Mouse (Mus musculus): Measurements from ENCODE around the gene Stxbp5l.
A peak's percentile ranks its signal among the peaks of the same experiment; 100 is the strongest.
"Not testable (repeated sequence)": the region's sequence is repeated elsewhere in the genome, so short reads cannot be mapped to it uniquely, and the experiment has no call there.

The Stxbp5l gene

DNA sequence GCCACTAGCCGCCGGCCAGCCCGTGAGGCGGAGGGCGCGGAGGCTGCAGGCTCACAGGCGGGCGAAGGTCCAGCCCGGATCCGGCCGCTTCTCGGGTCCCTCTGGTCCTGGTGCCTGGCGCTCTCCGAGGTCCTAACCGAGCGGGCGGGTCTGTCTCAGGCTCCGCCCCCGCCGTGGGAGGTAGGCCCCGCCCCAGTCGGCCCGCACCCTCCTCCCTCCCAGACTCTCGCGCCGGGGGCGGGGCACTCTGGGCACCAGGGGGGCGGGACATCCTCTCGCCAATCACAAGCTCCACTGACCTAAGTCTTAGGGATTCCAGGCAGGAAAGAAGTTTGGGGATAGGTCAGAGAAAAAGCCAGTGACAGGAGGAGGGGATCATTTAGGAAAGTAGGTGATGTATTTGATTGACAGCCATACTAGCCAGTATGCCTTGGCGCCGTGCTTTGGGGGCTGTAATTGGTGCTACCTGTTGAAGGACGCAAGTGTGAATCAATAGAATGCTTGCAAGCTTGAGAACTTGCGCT lies at the start of gene Stxbp5l:
Gene Stxbp5l (minus strand): TSS at position 142 of the 524 bp plus-strand sequence.
- DNase-seq (ENCODE audit: low spot score in 2 of 2) = peak; percentile 9 to 23

GRCm38 (mm10) chr16:37433418-37434204 lies 48.8 kb upstream of the Stxbp5l start:
- no peak for DNase-seq (ENCODE audit: low spot score in 2 of 2)

GRCm38 (mm10) chr16:37425434-37425833 lies 40.7 kb upstream of the Stxbp5l start:
- DNase-seq (ENCODE audit: low spot score in 2 of 2) = no peak

- DNase-seq (ENCODE audit: low spot score in 2 of 2) = no peak
Observed at GRCm38 (mm10) chr16:37422874-37423273, 38.1 kb upstream of the Stxbp5l start.

GRCm38 (mm10) chr16:37421851-37422250 lies 37.1 kb upstream of the Stxbp5l start:
- no peak for DNase-seq (ENCODE audit: low spot score in 2 of 2)

GRCm38 (mm10) chr16:37420512-37420911 lies 35.8 kb upstream of the Stxbp5l start:
- DNase-seq (ENCODE audit: low spot score in 2 of 2) = no peak

DNA sequence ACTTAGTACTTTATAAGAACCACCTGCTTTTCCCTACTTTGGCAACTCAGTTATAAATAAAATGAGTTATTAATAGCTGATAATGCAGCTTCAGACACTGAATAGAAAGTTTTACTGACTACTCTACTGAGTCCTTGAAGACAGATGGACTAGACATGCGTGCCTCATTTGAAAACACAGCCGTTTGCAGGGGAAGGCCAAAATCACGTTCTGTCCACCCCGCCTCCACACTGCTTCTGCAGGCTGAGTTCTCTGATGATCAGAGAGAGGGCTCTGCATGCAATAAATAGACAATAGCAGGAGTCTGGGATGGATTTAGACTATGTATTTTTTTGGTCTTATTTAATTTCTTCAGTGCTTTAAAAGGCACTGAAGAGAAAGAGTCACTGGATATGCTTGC lies 20.8 kb upstream of the Stxbp5l start:
- DNase-seq (ENCODE audit: low spot score in 2 of 2) = no peak

DNA sequence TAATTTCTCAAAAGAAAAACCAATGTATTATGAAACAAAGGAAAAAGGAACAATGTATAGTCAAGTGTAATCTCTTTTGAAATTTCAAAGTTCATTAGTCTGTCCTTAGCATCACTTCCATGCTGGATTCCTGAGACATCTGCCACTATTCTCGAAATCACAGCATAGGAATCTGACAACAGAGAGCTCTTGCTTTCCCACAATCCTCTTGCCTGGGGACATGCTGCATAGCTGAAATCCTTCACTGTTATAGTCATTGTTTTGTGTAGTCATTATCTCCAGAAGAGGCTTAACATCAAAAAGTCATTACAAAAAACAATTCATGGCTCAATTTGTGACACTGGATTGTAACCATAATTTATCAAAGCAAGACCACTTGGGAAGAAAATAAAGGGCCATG lies 20.2 kb upstream of the Stxbp5l start:
- DNase-seq (ENCODE audit: low spot score in 2 of 2) = no peak

DNA sequence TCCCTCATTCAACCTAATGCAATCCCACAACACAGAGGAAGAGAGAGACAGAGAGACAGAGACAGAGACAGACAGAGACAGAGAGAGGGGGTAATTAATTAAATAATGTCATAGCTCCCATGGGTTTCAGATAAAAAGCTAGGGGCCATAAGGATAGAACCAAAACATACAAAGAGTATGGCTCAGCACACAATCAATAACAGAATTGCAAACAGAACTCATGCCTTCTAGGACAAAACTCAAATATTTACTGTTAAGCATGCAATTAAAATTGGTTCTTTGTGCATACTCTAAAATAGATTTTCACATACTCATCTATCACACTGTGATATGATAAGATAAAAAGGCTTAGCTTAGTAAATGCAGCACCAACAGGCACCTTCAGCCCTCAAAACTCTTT lies 5.2 kb upstream of the Stxbp5l start:
- DNase-seq (ENCODE audit: low spot score in 2 of 2) = no peak

DNA sequence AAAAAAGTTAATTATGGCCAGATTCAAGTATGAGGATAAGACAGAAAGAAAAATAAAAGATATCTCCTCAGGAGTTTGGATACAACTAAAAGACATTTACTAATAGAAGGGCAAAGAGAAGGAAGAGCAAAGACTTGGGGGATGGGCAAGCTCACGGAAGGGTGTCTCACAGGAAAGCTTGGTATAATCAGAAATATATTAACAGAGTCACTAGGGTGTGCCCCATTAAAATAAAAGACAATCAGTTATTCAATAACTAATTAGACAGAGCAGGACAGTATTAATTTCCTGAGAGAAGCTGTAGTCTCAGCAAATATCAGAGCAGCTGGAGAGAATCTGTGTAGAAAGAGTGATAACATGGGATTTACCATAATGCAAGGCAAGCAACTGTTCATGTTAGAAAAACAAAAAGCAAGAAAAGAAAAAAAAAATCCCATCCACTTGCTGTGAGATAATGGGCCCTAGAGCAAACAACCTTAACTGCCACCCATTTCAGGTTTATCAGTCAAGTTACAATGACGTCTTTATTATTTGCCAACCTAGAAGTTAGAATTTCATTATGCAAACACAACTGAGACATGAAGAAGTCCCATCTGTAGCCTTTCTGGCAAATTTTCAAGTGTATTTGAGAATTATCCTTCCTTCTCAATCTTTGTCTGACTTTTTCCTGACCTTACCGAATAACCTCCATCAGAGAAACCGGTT lies 4.6 kb upstream of the Stxbp5l start:
- no peak for DNase-seq (ENCODE audit: low spot score in 2 of 2)

DNA sequence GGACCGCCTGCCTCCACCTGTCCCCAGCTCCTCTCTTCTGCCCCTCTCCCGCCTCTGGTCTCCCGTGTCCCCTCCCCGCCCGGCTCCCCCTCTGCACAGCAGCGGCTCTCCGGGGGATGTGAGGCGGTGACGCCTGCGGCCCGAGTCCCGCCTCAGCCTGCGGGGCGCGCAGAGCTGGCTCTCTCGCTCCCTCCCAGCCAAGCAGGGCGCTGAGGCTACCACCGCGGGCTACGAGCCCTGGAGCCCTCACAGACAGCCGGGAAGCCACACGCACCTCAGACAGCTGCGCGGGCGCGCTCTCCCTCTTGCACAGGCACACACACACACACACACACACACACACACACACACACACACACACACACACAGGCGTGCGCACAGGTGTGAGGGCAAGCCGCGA lies 393 bp downstream of the Stxbp5l start:
- peak; percentile 3 for DNase-seq (ENCODE audit: low spot score in 2 of 2)

- no peak for DNase-seq (ENCODE audit: low spot score in 2 of 2)
Observed at GRCm38 (mm10) chr16:37383426-37383825, 1.3 kb downstream of the Stxbp5l start.

- no peak for DNase-seq (ENCODE audit: low spot score in 2 of 2)
Observed at GRCm38 (mm10) chr16:37372716-37373115, 12.0 kb downstream of the Stxbp5l start.

DNA sequence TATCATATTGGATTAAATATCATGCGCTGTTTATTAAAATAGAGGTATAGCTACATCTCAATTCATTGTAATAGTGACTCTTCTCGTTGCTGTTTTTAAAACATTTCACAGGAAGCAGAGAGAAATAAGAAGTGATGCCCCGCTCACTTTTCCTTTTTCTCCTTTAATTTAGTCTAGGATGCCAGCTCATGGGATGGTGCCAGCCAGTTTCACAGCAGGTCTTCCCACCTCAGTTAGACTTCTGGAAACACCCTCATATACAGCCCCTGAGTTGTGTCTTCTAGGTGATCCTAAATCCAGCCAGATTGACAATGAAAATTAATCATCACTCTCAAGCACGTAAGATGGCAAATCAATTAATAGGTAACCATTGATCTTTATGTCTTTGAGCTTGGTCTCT lies 17.3 kb downstream of the Stxbp5l start:
- DNase-seq (ENCODE audit: low spot score in 2 of 2) = no peak

DNA sequence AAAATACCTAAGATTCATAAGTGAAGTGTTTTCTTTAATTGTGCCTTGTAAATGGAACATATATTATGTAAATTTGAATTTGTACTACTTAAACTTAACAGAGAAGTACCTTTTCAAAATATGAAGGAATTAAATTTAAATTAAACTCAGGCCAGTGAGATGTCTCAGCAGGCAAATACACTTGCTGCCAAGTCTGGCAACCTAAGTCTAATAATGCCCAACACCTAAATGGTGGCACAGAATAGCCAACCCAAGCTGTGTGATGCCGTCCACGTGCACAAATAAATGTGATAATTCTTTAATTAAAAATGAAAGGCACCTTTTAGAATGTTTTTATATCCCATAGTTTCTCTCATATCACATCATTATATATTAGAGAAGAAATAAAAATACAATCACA lies 20.8 kb downstream of the Stxbp5l start:
- no peak for DNase-seq (ENCODE audit: low spot score in 2 of 2)

GRCm38 (mm10) chr16:37355621-37356020 lies 29.1 kb downstream of the Stxbp5l start:
- DNase-seq (ENCODE audit: low spot score in 2 of 2) = no peak

DNA sequence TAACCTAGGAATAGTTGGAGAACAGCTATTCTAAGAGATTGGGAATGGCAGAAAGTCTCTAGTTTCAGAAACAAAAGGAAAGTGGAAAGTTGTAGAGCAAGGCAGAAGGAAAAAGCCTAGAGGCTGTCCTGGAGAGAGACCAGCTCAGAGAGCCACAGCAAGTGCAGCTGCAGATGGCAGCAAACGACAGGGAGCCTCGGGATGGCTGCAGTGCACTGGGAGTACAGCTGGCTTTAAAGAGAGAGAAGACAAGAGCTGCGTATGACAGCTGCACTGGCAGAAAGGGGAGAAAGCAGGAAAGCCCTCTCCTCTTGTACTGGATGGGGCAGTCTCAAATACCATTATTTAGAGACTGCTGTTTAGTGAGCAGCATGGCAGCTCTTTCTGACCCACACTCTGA lies 37.7 kb downstream of the Stxbp5l start:
- DNase-seq (ENCODE audit: low spot score in 2 of 2) = no peak

DNA sequence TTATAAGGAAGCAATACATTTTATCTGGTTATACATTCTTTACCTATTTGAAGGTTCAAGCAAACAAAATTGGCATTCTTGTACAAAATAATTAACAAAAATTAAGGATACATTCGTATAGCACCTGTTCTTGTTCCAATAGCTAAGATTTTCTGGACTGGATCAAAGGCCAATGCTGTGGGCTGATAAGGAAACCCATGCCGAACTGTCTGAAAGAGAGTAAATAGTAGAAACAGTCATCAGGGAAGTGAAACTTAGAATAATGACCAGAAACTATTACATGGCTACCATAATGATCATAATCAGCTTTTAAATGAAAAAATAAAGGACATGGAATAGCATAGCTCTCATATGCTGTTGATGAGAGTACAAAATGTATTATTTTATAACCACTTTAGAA lies 39.8 kb downstream of the Stxbp5l start:
- DNase-seq (ENCODE audit: low spot score in 2 of 2) = no peak

DNA sequence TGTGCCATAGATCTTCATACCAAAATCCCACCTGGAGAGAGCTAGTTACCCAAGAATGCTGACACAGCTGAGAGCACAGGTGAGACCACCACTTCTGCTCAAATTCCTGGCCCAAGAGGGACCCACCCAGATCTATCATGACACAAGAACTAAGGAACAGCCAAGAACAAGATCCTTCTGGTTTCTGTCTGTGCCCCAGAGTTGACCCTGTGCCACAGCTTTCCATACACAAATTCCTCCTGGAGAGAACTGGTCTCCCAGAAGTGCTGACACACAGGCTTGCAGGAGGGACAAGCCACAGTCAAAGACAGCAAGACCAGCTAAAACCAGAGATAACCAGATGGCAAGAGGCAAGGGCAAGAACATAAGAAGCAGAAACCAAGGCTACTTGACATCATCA lies 43.3 kb downstream of the Stxbp5l start:
- DNase-seq (ENCODE audit: low spot score in 2 of 2) = not testable (repeated sequence)

DNA sequence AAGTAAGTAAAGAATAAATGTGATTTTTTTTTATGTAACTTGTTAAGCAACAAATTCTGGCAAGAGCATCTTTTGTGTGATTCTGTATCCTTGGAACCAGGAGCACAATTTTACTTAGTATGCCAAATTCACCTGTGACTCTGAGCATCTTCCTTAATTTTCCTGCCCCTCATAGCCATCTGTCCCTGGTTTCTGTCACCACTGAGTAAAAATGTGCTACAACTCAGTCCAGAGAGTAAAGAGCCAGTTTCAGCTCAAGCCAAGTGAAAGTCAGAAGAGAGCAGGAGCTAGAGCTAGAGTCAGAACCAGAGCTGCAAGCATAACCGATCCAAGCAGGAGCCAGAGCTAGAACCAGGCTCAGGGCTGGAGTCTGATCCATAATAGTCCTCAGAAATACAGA lies 46.6 kb downstream of the Stxbp5l start:
- no peak for DNase-seq (ENCODE audit: low spot score in 2 of 2)

DNA sequence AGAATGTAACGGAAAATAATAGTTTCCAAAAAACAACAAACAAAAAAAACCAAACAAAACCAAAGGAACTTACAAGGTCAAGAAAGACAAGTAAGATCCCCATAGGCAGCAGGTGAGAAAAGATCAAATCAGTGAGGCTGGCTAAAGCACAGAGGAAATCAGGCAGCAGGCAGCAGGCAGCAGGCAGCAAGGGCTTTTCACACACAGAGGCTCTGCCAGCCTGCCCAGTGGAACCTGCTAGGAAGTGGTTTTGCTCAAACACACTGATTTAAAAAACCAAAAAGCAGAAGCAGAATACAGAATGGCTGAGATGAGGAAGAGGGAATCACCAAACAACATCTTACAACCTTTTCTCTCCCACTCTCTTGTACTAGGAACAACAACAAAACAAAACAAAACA lies 47.2 kb downstream of the Stxbp5l start:
- DNase-seq (ENCODE audit: low spot score in 2 of 2) = no peak

- no peak for DNase-seq (ENCODE audit: low spot score in 2 of 2)
Observed at GRCm38 (mm10) chr16:37304441-37304840, 80.3 kb downstream of the Stxbp5l start.

- no peak for DNase-seq (ENCODE audit: low spot score in 2 of 2)
Observed at GRCm38 (mm10) chr16:37292593-37292992, 92.2 kb downstream of the Stxbp5l start.

Data from thymus, postnatal 10 days (tissue).